Mouse (Mus musculus) left cerebral cortex, adult 18-20 months (tissue): ENCODE results near the gene Aen. TPM values are rescaled to one million over a fixed set of nuclear protein-coding genes. Genes with fewer than 3 reads are reported as not detected.

Experiments used
- DNase-seq, 2 experiments: peaks; one replicate each; pipeline ENCODE4 v3.0.0; 2021 to 2022; ENCODE audit warnings: low spot score in 2 of 2, mixed read lengths in 1 of 2
- microRNA-seq, 2 experiments: library from miRNA; unstranded; fragments of <30 nt; microRNA quantifications; one replicate each; pipeline ENCODE4 v1.2.0; 2021
- total RNA-seq, 2 experiments: library from RNA; stranded (reverse); gene quantifications; 2 replicates each; pipeline ENCODE4 v1.2.3; 2021

Gene Aen
- total RNA-seq, 2 experiments from 2014 or later = 21.5 to 25.5 TPM

DNA sequence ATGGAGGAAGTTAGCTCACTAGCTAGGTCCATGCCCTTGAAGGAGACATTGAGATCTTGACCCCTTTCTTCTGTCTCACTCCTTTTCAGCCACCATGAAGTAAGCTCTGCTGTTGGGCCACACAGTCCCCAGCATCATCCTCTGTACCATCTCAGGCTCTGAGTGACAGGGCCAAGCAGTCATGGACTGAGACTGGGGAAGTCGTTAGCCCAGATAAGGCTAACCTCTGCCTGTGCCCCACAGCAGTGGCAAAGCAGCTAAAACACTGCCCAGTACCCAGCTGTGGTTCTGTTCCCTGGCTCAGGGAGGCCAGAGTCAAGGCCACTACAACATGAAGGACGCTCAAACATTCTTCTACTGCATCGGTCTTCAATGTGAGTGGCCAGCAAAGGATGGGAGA is 31.6 kb downstream of the Aen start:
- no peak for DNase-seq

DNA sequence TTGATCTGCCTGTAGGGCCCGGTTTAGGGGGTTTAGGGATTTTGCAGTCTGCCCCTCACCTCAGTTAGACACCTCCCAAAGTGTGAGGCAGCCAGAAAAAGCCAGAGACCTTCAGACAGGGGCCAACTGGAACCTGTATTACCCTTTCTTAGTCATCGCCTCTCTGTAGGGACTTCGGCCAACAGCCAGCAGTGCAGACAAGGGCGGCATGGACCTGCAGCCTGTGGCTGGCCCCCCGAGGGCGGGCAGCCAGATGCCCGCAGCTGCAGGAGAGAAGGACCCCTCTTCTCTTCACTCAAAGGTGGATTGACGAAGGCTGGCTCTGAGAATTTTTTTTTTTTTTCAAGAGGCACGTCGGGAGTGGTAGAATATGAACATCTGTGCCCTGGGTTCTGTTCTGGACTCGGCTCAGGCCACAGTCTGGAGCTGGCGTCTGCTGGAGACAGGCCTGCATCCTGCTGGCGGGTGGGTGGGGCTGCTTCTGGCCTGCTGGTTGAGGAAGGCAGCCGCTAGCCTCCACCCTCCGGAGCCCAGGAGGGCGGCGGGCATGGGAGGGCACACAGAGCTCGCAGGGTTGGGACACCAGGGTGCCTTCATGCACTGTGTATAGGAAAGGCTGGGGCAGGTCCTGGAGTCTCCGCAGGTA is 43.4 kb downstream of the Aen start:
- DNase-seq = no peak

DNA sequence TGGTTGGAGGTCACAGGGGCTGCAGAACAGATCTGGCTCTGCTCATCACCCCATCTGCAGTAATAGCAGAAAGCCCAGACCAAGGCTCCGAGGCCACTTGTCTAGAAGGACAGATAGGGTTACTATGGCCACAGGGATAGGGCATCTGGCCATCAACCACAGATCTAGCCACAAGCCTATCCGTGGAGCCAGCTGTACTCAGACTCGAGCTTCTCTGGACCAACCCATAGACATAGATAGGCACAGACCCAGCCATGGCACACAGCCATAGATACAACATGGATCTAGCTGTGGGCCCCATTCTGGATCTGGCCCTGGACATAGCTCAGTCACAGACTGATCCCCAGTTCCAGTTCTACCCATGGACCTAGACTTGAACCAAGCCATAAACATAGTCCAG is 45.3 kb downstream of the Aen start:
- no peak for DNase-seq

DNA sequence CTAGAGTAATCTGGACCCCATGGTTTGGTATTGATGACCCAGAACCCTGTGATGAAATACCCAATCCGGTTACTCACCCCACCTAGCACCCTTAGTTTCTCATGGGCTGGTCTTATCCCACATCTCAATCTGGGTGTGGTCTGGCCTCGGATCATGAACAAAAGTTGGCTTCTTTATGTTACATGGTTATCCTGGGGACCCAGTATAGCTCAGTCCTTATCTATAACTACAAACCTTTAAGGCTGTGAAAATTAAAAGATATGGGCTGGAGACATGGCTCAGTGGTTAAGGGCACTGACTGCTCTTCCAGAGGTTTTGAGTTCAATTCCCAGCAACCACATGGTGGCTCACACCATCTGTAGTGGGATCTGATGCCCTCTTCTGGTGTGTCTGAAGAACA is 46.9 kb downstream of the Aen start:
- no peak for DNase-seq

DNA sequence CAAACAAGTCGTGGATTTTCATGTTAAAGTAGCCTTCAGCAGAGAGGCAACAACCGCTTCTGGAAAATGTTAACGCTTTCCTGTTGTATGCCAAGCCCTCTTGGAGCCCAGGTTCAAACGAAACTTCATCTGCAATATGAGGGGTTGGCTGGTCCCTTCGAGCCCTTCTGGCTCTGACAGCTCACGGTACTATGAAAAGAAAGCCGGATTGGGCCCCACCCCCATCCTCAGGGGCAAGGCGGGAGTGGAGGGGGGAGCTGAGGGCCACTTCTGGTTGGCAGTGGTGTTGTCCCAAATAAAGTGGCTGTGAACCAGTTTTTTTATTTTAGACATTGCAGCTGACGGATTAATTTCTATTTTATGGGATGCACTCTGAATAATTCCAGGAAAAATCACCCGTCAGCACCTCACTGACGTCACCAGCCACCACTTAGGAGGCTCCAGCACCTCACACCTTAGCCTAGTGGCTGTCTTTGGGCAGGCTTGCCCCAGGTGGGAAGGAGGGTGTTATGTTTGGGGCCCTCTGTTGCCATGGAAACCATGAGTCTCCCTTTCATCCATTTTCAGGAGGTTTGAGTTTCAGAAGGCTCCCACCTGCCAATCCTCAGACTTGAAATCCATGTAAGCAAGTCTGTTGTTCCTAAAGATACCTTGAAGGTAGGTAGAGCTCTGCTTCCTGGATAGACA is 58.4 kb downstream of the Aen start:
- DNase-seq = no peak

DNA sequence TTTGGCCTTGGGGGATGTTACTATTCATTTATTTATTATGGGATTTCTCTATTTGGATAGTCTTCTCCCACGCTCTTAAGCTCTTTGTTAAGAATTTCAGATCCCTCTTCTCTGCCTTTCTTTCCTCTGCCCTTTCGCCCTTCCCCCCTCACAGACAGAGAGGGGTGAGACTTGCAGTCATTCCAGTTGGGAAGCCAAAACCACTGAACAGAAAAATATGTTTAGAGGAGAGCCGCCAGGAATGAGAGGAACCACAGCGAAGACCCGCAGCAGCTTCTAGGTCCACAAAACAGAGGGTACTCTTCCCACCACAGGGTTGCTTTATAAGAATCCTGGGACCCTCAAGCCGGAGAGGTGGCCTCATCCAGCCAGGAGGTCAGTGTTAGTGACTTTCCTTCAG is 59.0 kb downstream of the Aen start:
- DNase-seq = no peak

DNA sequence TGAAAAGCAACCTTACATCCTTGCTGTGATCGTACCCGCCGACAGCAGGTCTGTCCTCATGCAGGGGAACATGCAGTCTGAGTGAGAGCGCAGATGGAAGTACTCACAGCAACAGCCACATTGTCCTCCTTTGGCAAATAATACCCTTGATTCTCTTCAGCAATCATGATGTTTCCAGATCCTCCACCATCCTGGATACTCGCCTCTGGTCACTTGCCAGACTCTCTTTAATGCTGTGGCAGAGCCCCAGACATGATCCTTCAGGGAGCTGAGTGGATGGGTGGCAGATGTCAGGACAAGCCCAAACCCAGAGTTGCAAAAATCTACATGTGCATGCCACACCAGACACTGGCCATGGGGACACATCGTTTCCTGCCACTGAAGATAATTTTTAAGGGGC is 59.4 kb downstream of the Aen start:
- DNase-seq = no peak

DNA sequence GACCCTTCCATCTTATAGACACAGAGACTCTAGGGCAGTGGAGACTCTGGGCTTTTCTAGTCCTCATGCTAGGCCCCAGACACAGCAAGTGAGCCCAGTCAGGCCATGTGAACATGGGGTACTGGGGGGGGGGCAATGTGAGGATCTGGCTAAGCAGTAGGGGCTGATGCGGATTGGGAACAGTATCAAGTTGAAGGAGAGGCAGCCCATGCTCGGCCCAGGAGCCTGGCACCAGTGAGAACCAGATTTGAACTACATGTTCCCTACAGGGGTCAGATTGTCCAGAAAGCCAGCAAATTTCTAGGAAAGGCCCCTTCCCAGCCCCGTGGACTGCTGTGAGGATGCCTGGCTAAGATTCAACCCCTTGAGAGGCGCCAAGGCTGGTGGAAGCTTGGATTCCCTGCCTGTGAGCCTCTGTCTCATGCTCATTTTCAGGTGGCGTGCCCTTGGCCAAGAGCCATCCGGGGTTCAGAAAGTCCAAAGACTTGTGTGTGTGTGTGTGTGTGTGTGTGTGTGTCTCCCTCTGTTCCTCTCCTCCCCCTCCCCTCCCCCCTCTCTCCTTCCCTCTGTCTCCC is 62.9 kb downstream of the Aen start:
- DNase-seq = no peak

Small RNAs within 50 kb of the gene (microRNA-seq; reads per million reads assigned to microRNA genes)
- gene Mir7-2 = 66.4 to 97.7 reads per million in 2 experiments

Other genes starting within 250 kb of the Aen start
- 100 to 1,000 TPM; 136 to 143 TPM for gene Ntrk3, start 157.8 kb upstream of the Aen start, total RNA-seq
- 10 to 100 TPM; 38.5 to 40.1 TPM for gene Mrps11, start 112.7 kb upstream of the Aen start, total RNA-seq
- gene Mrpl46, start 112.3 kb upstream of the Aen start, total RNA-seq = 10 to 100 TPM; 33.7 to 35.9 TPM
- gene Det1, start 48.6 kb upstream of the Aen start, total RNA-seq = 1 to 10 TPM; 5.4 to 6.2 TPM
- gene Isg20, start 17.6 kb downstream of the Aen start, total RNA-seq = 1 to 10 TPM in 1 of 2 experiments, under 1 TPM in 1; 0.91 to 1.4 TPM
- gene Acan, start 157.6 kb downstream of the Aen start, total RNA-seq = 1 to 10 TPM; 3.2 to 3.7 TPM
- 1 to 10 TPM; 1.9 to 2.2 TPM for gene Hapln3, start 235.2 kb downstream of the Aen start, total RNA-seq